Mouse (Mus musculus): ENCODE measurements at regions not wholly inside any gene's neighbourhood (a gene's known extent, or its start where the extent isn't known, plus 50 kb on each side); places are given as distances from the start of the nearest gene placed in this dataset.

DNA sequence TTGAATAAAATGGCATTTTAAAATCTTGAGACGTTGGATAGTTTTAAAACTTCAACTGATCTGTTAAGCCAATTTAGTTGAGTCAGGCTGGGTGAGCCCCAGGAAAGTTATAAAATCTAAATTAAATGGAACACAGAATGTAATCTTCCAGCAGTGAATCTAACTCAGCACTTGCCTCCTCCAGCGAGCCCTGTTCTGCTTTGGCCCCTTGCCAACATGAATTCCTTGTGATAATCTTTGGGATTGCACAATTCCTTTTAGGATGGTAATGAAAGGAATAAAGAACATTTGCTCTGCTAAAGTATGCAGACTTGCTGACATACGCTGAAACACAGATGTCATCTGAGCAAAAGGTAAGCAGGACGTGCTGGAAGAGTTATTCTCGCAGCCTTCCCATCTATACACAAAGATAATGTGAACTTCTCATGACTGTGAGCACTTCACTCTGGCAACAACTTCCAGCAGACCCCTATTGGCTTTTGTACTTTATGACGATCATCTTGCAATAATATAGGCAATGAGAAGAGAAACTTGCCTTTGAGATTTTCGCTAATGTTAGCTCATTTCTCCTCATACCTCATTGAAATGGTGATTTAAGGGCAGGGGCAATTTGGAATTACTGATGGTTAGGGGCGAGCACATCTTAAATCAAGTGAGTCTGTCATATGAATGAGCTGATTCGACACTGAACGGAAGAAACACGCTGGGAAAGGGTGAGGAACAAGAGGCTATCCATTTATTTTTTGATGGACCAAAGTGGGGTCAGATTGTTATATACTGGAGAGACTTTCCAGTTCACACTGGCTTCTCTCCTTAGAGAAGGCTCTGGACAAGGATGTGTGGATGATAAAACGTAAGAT lies 216.3 kb upstream of the Pdzrn3 start:
- peak; percentile 17 to 26 for DNase-seq (ENCODE audit: low spot score in 2 of 2)

DNA sequence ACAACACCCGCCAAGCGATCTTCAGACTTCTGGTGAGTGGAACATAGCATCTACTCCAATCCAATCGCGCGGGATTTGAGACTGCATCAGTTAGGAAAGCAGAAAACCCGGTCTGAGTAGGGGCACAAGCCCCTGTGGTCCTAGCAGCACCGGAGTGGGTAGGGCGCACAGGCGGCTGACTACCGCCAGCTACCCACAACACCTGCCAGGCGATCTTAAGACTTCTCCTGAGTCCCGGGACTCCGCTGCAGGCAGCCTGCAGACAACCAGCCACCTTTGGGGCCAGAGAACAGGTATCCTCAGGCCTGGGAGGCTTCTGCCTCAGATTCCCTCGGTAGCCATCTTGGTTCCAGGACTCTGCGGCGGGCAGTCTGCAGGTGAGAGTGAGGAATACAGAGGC lies 208.2 kb upstream of the Pdzrn3 start:
- DNase-seq (ENCODE audit: low spot score in 2 of 2): no peak

DNA sequence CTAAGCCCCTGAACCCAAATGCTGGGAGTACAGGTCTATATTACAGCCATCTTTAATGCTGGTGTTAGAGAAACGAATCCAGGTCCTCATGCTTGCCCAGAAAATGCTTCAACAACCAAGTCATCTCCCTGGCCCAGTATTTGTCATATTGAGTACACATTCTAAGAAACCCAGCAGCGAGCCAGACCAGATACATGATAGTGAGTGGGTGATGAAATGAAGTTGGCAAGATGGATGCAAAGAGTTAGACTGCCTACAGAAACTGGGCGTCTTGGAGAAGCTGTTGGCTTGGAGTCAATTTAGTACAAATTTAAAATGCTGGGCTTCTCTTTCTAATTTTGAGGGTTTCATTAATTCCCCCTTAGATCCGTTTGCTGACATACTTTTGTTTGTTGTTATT lies 203.1 kb upstream of the Pdzrn3 start:
- peak; percentile 4 to 22 for DNase-seq (ENCODE audit: low spot score in 2 of 2)

DNA sequence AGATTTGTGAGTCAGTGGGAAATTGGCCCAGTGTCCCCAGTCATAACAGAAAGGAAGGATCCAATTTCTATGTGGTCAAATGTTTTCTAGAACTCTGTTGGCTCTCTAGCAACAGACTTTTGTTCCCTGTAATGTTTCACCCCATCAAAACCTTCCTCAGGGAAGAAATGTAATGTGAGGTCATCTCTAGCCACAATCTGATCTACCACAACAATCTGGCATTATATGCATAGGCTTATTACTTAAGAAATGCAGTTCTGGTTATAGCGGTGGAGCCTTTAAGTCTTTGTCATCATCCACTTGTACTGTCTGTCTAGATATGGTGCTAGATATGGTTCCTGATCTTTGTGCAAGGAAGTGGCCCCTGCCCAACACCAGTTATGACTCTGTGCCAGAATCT lies 178.4 kb upstream of the Pdzrn3 start:
- DNase-seq (ENCODE audit: low spot score in 2 of 2): no peak

DNA sequence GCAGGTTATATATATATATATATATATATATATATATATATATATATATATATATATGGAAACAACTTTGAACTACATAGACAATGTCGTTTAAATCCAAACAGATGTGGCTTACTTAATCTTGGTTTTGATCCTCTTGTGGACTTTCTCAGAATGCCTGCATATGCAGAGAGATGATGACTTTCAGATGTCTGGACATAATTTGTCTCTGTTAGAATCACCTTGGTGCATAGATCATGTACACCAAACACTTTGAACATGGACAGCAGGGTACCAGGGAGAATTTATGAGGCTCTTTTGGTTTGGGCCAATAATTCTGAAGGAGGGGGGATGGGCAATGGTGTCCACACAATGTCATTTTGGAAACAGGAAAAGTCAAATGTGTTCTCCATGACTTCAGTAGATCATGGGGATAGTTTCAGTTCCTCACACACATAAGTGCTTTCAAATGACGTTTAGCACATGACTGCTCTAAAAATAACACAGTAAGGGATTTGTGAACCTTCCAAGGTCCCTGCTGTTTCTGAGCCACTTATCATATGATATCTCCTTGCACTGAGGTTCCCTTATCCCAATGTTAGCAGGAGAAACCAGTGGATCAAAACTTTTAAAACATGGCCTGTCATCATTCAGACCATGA lies 177.4 kb upstream of the Pdzrn3 start:
- DNase-seq (ENCODE audit: low spot score in 2 of 2): no peak

GRCm38 (mm10) chr6:101550501-101551268 lies 173.0 kb upstream of the Pdzrn3 start:
- peak; percentile 43 to 73 for DNase-seq (ENCODE audit: low spot score in 2 of 2)

GRCm38 (mm10) chr6:101537581-101537980 lies 159.9 kb upstream of the Pdzrn3 start:
- DNase-seq (ENCODE audit: low spot score in 2 of 2): no peak

DNA sequence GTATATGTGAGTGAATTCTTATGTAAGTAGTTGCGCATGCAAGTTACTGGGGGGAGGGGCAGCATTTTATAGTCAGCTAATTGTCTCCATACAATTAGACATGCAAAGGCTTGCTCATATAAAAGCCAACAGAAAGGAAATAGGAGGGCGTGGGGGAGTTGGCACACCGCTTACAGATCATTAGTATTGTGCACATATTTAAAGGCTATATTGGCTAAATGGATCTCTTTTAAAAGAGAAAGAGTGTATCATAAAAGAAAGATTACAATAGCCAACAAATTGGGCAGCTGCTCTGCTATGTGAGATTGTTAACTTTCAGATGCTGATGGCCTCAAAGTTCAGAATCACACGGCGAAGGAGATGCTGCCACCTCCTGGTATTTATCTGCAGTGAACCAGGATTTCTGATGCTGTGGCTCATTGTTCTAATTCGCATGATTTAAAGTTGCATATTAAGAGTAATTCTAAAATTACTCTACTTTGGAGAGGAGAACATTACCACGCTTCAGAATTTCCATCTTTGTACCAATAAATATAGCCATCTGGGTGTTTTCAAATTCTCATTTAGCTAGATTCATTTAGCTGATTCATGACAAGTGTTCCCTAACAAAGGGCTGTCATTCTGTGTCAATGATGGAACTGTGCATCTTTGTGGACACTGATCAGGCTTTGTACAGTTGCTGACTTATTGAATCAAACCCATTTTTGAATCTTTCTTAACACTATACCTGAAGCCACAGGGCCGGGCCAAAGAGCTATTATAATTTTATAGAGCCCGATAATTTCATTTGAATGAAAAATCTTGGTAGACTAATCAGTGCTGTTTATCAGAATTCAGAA lies 156.7 kb upstream of the Pdzrn3 start:
- DNase-seq (ENCODE audit: low spot score in 2 of 2): peak; percentile 51 to 58

GRCm38 (mm10) chr6:101532436-101532835 lies 154.7 kb upstream of the Pdzrn3 start:
- DNase-seq (ENCODE audit: low spot score in 2 of 2): no peak

DNA sequence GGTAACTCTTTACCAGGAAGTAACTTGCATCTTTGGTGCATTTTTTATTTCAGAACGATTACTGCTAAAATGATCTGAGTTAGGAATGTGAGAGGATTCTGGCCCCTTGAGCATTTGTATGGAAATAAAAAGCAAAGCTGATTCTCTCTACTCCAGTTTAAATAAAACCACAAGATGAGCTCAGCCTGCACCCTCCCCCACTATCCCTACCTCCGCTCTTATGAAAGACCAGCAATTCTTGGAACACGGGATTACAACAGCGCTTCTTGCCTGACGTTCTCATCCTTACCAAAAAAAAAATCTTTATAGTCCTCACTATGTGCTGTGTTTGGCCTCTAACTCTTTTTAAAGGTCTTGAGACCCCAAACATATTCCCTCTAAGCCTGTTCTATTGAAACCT lies 154.2 kb upstream of the Pdzrn3 start:
- peak; percentile 36 for DNase-seq (ENCODE audit: low spot score in 2 of 2)

DNA sequence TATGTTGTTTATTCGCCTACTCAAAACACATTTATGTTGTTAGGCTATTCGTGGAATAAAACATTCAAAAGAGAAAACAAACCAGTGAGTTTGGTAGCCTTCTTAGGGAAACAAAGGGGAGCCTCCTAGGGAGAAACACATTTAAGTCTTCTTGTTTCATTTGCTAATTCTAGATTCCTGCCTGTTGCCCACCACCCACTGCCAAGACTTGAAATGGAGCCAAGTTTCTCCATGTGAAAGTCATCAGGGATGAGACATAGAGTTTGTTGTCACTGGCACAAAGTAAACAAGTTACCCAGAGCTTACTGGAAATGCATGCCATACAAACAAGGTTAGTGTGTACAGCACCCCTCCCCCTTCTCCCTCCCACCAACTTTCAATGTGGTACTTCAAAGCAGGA lies 147.4 kb upstream of the Pdzrn3 start:
- no peak for DNase-seq (ENCODE audit: low spot score in 2 of 2)

- DNase-seq (ENCODE audit: low spot score in 2 of 2): peak; percentile 40
Measured at GRCm38 (mm10) chr6:101521316-101521715, 143.6 kb upstream of the Pdzrn3 start.

DNA sequence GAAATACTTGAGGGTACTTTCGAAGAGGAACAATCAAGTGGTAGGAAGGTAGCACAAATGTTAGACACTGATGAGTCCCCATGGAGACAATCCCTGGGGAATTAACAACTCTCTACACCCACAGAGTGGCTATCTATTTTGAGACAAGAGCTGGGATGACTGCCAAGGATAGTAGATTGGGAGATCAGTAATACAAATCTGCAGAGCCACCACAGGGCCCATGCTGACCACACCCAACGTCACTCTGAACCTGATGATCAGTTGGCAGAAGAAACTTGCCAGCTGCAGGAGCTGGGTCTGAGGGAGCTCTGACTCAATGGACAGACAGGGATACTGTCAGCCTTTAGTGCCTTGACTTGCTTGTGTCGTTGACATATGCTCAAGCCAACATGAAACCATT lies 143.1 kb upstream of the Pdzrn3 start:
- peak; percentile 37 to 51 for DNase-seq (ENCODE audit: low spot score in 2 of 2)

GRCm38 (mm10) chr6:101518904-101519701 lies 141.4 kb upstream of the Pdzrn3 start:
- DNase-seq (ENCODE audit: low spot score in 2 of 2): no peak

GRCm38 (mm10) chr6:101517584-101517983 lies 139.9 kb upstream of the Pdzrn3 start:
- no peak for DNase-seq (ENCODE audit: low spot score in 2 of 2)

DNA sequence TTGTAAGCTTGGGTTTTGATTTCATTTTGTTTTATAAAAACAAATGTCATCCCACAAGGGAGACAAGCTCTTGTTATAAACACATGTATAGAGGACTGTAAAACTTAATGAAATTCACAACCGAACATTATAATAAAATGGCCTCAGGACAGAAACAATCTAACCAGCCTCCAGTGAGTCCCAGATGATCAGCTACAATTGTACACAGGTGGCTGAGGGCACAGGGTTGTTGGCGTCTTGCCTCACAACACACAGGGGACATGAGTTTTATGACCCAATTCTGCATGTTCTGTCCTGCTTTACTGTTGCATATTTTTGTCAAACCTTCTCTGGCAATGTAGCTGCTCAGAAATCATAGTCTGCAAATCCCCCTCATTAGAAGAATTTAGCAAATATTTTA lies 136.0 kb upstream of the Pdzrn3 start:
- DNase-seq (ENCODE audit: low spot score in 2 of 2): no peak

DNA sequence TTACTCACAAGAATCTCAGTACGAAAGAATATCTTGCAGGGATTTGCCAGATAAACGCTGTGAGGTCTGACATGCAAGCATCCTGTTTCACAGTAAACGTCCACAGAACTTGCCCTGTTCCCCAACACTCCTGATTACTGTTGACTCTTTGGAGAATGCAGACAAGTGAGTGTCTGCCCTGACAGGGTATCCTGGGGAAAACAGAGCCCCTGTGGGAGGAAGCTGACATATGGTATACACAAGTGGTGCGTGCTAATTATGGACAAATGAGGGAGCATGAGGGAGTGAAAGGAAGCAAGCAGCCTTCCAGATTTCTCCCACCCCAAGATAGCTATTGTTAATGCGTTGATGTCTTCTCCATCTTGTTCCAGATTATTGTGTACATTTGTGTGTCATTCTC lies 124.5 kb upstream of the Pdzrn3 start:
- peak; percentile 59 to 67 for DNase-seq (ENCODE audit: low spot score in 2 of 2)

DNA sequence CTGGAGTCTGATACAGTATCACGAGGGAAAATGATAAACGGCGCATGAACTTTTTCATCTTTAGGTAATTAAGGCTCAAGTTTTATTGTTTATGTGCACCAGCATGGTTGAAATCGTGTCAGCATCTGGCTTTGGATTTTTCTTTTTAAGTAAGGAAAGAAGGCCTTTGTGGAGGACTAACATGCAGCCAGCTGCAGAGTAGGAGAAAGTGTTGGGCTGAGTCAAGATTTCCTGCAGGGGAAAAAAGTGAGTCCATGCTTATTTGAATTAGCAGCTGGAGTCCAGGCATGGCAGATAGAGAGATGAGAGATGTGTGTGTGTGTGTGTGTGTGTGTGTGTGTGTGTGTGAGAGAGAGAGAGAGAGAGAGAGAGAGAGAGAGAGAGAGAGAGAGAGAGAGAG lies 124.0 kb upstream of the Pdzrn3 start:
- peak in 1 of 2 experiments; percentile 31 for DNase-seq (ENCODE audit: low spot score in 2 of 2)

DNA sequence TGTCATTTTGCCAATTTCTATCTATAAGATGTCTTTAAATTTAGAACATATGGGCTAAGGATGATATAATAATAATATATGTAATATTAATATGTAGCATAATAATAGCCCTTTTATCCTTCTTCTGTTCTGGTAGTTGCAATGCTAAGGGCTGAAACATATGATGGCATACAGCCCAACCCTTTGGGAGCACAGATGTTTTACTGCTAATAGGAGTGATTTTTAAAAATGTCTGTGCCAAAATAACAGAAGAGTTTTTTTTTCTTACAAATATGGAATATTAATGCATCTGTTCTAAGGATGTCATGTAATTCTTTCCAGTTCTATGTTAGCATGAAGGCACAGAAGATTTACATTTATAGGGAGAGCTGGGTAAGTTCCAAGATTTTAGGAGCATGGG lies 122.5 kb upstream of the Pdzrn3 start:
- DNase-seq (ENCODE audit: low spot score in 2 of 2): no peak

DNA sequence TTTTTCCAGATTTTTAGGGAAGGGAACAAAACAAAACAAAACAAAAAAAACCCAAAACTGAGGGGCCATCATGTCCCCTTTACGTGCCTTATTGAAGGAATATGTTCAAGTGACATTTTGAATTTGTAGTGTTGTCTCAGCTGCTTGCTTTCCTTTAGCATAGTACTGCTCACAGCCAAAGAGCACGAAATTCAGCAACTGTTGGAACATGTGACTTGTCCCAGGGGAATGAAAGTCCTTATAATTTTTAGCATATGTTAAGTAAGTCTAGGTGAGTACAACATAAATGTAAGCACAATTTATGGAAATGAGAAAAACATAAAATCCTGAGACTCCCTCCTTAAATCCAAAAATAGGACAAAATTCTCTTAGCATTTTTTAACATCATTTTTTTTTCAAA lies 110.8 kb upstream of the Pdzrn3 start:
- DNase-seq (ENCODE audit: low spot score in 2 of 2): no peak
